Mouse (Mus musculus) mature B cell (primary cell): Measurements from ENCODE around the gene Ndufs4.

Source experiments
- in situ Hi-C: fragments of 300-500 bp; cut with MboI; formaldehyde crosslinking; loops from 2 replicates; pipeline ENCODE4 v1.14.3; 2019

Gene Ndufs4

DNA sequence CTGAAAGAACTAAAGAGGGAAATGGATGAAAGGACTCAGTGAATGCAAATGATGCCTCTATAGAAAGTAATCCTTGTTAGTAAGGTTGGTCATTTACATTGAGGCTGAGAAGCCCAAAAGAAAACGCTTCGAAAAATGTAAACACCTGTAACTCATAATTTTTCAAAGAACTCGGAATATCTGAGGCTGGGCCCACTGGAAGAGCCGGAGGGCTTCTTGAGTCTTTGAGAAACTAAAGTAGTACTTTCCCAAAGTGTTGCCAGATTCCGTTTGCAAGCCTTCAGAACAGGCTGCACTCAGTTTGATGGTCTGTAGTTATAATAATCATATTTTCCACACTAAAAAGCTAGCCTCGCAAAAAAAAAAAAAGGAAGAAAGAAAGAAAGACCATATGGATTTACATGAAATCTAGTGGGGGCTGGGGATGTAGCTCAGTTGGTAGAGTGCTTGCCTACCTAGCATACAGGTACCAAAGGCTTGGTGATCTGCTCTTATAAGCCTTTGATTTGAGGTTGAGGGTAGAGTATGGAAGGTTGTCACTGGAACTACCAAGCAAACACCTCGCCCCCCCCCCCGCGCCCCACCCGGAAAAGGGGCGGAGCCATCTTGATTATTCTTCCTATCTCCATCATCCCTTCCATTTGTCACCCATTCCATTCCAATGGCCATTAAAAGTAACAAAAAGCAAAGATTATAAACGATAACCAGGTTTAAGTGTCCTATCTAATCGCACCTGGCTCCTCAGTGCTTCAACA lies at the start of gene Ndufs4:
Gene Ndufs4, minus strand, starts transcription at position 48 of the 755 bp plus-strand sequence.
- in situ Hi-C loops = no loop called here

DNA sequence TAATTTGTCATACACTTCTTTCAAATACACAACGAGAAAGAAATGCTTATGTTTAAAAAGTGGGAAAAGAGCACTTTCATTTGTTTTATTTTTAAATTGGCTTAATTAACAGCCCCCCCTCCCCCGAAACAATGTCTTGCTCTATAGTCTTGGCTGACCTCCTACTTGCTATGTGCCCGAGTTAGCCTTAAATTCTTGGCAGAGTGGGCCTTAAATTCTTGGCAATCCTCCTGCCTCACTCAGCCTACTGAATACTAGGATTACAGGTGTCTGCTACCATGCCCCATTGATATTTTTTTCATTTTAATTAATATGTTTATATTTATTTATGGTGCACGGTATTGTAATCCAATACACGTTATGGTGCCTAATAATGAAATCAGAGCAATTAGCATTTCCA lies 44.4 kb upstream of the Ndufs4 start:
- in situ Hi-C loops = no loop called here

DNA sequence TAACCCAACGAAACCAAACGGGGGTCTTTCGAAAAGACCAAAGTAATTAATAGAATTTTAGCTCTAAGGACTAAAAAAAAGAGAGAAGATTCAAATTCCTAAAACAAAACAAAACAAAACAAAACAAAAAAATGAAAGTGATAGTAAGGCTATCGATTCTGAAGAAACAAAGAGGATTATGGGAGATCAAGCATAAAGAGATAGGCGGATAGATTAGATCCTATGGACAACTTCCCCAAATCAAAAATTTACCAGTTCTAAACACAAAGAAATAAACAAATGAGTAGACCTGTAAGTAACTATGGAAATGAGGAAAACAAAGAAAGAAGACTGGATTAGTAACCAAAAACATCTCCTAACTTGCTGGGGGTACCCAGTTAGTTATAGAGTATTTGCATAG lies 37.2 kb upstream of the Ndufs4 start:
- in situ Hi-C loops = no loop called here

DNA sequence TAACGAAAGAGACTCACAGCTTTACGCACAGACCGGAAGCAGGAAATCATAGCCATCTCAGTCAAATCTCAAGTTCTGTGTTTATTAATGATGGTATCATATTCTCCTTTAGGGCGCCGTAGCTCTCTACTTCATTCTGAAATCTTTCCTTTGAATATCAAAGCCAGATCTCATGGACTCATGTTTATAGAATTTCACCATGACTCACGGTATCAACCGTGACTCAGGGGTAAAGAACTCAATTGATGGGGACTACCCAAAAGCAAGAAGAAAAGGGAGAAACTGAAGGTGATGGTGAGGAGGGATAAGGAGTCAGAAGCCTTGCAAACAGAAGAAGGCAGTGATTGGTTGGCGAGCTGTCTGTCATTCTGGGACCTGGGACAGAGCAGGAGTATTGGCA lies 32.2 kb upstream of the Ndufs4 start:
- in situ Hi-C loops = no loop called here

DNA sequence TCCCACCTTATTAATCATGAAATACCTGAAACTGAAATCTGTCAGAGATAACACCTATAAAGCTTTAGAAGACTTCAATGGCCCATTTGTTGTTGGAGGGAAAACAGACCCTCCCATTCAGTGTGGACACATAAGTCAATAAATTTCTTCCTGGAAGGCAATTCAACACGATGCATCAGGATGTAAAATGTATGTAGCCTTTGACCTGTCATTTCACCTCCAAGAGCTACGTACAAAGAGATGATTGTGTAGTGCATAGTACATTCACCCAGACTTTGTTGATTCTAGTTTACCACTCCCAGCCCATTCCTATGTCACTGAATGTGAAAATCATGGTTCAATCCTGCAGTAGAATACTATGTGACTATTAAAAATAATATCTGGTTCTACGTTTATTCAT lies 31.3 kb upstream of the Ndufs4 start:
- in situ Hi-C loops = no loop called here

DNA sequence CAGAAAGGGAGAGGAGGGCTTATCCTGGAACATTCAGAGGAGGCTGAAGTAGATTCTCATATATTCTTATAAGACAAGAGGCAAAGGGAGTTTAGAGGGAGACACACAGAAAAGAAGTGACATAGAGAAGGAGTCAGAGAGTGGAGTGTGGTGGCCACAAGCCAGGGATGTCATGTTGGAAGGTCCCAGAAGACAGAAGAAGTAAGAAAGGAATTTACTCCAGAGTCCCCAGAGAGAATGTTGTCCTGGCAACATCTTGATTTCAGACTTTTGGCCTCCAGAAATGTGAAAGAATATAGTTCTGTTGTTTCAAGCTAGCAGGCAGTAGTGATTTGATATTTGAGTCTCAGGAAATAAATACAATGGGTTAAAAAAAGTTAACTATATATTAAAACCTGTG lies 24.3 kb upstream of the Ndufs4 start:
- in situ Hi-C loops = no loop called here

DNA sequence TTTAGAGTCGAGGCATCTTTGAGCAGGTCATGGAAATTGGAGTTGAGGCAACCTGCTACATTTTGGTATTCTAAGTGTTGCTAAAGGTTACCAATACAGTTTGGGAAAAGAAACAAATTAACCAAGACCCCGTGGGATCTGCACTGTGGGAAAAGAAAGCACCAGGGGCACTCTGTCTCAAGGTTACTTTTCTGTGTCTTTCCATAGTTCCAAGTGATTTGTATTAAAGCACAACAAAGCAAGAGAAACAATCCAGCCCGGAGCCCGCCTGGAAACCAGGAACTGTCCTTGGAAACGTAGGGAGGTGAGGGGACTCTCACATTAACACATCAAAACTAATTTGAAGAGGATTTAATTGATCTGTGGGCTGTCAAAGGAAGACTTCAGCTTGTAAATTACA lies 18.8 kb upstream of the Ndufs4 start:
- in situ Hi-C loops = no loop called here

DNA sequence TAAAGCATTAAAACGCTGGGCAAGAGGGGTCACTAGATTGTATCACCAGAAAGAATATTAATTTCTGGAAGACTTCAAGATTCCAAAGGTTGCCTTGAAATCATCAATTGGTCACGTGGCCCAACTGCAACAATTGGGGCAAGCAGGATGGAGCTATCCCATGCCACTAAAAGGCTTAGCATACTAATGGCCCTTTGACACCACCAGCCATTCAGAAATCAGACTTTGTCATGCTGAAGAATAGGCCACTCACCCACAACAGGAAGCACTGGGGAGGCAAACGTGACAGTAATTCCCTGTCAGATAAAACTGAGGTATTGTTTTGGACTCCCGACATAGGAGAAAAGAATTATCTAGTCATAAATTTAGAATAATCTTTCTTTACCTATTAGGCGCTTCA lies 18.4 kb upstream of the Ndufs4 start:
- in situ Hi-C loops = no loop called here

DNA sequence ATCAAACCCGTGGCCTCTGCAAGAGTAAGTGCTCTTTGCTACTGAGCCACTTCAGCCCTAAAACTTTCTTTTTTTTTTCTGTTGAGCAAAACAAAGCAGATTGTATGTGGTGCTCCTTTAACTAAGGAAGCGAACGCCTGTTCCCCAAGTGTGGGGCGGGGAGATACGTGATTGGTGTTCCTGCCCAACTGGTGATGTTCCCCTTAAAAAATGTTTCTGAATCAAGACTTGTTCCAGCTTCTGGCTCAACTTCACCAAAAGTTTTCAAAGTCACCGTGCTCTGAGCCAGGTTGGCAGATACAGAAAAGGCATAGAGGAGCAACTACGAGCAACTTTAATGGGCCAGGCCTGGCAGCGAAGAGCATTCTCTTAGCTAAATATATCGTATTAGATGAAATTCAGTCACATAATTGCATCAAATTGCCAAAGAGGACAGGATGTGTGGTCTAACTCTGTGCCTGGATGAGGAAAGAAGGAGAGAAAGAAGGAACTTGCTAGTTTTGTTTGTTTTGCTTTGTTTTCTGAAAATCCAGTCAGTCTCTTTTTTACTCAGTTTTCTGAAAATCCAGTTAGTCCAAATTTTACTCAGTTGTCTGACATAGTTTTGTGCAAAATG lies 17.1 kb upstream of the Ndufs4 start:
- in situ Hi-C loops = no loop called here

DNA sequence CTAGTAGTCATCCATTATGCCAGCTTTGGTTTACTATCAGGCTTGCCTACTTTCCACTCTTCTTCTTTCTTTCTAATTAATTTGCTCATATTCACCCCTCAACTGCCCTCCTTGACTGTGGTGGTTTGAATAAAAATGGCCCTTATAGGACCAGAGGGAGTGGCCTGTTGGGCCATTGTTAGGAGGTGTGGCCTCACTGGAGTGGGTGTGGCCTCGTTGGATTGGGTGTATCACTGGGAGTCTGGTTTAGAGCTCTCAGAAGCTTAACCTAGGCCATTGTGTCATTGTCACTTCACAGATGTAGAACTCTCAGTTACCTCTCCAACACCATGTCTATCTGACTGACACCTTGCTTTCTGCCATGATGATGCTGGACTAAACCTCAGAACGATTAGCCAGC lies 10.8 kb upstream of the Ndufs4 start:
- in situ Hi-C loops = no loop called here

DNA sequence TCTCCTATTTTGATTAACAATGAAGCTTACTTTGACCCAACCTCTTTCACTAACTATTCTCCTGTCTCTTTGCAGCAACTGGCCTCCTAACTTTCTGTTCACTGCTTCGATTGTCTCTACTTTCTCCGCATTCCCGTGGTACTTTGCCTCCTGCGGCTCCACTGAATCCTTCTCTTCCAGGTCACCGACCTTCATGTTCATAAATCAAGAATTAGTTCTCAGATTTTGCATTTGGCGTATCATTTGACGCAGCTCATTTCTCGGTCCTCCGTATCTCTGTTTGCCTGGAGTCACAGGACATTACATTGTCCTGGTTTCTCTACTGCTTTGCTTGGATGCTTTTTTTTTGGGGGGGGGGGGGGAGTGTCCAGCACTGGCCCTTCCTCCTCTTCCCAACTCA lies 9.2 kb upstream of the Ndufs4 start:
- in situ Hi-C loops = no loop called here

DNA sequence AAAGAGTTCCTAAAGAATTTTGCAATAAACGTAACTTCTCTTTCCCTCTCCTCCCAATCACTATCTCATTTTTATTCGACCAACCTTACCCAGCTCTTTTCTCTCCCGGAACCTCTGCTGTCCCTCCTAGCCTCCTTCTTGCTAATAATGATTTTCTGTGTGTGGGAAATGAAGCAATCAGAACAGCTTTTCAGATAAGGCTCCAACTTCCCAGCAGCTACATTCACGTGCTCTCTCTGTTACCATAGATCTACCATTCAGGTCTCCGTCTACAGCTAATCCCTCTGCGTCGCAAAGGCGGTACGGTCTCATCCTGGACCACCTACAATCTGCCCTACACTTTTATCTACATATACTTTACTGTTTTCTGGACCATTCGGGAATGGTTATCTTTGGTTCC lies 8.8 kb upstream of the Ndufs4 start:
- in situ Hi-C loops = no loop called here

DNA sequence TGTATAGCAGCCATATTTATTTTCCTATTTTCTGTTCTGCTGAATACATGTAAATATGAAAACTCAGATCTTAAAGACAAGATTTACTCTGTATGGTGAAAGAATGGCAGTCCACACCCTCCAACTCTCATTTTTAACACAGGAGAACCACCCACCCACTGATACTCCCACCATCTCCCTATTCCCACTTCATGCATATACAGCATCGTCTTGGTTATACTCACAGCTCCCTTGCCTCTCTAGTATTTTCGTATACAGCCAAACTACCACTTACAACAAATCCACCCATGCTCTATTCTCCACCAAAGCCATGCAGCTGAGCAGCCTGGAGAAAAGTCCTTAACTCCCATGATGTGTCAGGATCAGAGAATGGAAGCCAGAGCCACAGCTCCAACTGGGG lies 6.7 kb upstream of the Ndufs4 start:
- in situ Hi-C loops = no loop called here

DNA sequence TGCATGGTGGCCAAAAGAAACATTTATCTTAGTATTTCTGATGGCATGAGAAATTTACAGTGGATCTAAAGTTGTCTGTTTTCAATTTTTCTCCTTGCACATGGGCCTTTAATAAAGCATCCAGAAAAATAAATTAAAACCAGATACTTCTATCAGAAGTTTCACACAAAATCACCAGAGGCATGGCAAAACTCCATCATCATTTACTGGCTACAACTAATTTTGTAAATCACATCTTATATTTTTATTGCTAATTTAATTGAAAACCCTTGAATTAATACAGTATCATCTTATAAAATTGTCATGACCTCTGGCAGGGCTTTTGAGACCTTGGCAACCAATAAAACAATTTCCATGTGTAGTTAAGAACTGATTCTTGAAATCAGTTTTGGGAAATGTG lies 4.4 kb upstream of the Ndufs4 start:
- in situ Hi-C loops = no loop called here

DNA sequence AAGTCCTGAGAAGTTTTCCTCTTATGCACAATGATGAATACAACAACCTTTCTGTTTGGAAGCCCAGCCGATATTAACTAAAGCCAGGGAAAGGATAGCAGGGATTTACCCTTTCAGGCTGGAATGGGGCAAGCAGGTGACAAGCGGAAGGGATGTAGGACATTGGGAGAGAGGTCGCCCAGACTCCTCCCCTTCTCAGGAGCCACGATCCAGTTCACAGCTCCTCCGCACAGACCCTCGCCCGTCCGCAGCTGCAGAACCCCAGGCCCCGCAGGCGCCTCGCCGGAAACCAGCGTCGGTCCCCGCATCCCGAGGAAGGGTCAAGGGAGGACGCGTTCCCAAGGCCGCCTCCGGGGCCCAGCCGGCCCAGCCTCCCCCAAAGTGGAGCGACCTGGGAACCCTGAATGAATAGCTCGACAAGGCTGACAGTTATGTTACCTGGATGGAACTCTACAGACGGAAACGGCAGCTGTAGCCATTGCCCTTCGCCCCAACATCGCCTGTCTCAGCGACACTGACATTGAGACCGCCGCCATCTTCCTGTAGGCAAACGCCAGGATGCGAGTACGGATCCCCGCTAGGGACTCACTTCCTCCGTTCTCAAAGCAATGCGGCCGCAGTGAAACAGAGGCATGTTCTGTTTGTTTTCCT lies 412 bp downstream of the Ndufs4 start:
- in situ Hi-C loops = no loop called here

DNA sequence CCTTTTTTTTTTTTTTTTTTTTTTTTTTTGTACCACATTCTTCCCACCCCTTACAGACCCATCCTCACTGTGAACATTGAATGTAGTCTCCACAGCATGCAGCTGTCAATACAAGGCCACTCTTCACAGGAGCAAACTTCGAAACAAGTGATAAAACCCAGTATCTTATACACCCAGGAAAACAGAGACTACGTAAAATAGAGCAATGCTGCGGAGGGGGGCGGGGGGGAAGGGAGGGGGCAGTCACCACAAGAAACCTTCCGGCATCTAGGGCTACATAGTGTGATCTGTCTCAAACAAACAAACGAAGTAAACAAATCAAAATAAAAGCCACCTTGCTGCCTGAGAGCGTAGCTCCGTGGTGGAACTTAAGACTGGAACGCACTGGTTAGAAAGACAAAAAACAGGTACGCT lies 977 bp downstream of the Ndufs4 start:
- in situ Hi-C loops = no loop called here

DNA sequence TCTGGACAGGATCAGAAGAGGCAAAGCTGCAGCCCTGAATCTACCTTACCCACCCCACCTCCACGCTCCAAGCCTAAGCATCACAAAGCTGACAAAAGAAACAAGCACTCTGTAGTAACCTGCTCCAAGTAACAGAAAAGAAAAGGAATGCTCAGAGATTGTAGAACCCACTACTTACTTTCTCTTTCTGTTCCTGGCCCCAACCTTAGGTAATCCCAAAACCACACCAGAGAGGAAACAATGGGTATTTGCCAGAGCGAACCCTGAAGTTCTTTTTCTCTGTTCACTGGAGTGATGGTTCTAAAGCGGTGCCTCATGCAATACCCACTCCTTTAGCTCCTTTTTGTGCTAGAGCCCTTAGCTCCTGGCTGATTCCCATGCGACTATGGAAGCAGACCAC lies 11.5 kb downstream of the Ndufs4 start:
- in situ Hi-C loops = no loop called here

DNA sequence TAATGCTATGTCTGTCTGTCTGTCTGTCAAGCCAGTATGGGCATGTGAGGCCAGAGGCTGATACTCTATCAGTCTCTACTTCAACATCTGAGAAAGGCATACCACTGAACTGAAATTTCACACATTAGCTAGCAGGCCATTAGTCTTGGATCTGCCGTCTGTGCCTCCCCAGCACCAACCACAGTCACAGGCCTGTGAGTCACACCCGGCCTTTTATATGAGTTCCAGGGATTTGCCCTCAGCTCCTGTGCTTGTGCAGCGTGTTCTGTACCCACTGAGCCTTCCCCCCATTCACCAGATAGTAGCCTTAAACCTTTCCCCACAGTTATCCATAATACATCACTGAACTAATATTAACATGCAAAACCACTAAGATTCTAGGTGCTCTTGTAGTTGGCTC lies 26.0 kb downstream of the Ndufs4 start:
- in situ Hi-C loops = no loop called here

DNA sequence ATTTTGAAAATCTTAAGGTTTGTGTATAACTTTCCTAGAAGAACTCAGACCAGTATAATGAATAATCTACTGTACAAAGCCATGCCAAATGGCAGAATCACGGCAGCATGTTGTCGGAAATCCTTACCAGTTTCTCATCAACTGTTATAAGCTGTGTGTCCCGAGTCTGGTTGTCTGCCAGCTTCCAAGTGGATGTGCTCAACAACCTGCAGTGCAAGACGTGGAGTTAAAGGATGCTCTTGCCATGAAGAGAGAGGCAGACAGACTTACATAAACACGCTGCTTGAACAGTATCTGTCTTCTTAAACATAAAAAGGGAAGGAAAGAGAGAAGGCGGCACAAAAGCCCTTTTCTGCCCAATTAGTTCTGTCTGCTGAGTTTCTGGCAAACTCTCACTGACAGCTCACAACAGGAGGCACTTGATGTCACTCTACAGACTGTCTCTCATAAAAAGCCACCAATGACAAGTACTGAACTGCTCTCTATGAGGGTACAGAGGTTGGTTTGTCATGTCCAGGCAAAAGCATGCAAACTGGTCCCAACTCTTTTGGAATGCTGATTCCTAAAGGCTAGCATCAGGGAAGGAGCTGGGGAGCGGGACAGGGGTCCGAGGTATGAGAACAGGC lies 36.6 kb downstream of the Ndufs4 start:
- in situ Hi-C loops = no loop called here

DNA sequence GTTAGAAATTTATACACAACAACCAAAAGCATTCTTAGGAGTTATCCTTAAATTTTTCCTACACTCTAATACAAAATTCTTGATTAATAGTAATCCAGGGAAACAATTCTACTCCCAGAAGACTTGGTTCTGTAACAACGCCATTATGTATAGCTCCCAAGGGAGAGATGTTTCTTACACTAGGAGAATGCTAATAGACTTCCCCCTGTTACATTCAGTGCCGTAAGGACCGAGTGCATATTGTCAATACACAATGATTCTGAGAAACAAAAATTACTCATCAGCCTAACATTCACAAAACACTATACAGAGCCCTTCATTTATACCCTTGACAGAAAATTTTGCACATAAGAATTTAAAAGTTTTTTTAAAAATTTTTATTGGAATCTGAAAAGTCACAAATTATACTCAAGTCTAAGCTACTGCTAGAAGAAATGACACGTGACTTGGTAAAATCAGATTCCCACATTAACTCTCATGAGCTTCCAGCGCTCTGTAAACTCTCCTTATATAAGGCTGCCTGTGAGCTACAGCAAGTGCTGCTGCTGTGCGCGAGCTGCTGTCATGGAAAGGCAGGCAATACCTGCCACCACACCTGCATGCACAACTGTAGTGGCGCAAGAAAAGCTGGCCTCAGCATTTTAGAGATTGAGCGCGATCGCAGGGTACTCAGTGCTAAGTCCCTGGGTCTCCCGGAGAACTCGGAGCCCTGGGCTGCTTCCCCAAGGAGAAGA lies 42.9 kb downstream of the Ndufs4 start:
- in situ Hi-C loops = no loop called here

DNA sequence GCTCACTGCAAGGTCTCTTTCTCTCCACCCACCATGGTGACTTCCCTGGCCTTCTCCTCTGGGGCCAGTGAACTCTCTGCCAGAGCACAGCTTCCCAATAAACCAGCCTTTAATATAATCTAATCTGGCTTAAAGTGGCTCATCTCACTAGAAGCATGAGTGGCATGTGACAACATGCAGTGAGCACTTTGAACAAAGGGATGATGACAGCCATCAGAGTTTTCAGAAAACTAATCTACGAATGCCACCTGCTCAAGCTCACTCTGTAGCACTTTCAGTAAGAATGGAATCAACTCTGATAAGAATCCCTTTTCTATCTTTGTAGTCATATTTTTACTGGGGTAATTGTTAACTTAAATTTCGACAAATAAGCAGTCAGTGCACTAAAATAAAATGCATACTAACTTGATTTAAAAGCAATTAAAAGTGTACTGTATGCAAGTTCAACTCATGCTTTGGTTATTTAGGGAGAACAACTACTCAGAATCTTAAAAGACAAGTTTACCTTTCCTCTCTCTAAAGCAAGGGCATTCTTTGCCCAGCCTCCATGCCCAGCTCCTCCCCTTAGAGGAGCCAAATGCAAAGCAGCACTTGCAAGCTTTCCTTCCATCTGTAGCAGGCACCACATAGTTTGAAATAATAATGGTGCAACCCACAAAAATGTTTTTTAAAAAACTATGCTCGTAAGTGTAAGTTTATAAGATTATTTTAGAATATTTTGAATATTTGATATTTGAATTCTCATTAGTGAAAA lies 43.7 kb downstream of the Ndufs4 start:
- in situ Hi-C loops = no loop called here

DNA sequence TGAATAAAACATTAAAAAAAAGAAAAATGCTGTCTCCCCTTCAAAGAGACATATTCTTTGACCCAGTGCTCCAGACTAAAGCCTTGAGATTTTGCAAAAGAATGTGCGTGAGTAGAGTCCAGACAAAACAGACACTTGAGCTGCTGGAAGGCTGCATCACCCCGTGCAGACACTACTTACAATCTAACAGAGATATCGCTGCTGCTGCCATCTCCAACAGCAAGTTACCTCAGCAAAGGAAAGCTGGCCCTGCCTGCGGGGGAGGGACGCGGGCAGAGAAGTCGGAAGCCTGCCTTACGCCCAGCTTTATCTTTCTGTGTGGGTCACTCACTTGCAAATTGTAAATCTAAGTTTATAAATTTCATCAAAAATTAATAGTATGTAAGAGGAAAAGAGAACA lies 45.1 kb downstream of the Ndufs4 start:
- in situ Hi-C loops = no loop called here
